Mouse (Mus musculus) C2C12 (cell line): ENCODE data around the gene Hoxa3. TPM values are rescaled to one million over a fixed set of nuclear protein-coding genes. Genes with fewer than 3 reads are reported as not detected.

Experiments
- H3K27me3 ChIP-seq: one replicate; pipeline ENCODE4 v1.6.1; 2011; ENCODE audit not compliant: control insufficient read depth, insufficient read depth, insufficient read length
- H3K36me3 ChIP-seq: one replicate; pipeline ENCODE4 v1.6.1; 2011; ENCODE audit not compliant: control insufficient read depth, insufficient read depth
- H3K4me3 ChIP-seq: one replicate; pipeline ENCODE4 v1.5.1; 2011; ENCODE audit warnings: mild to moderate bottlenecking, control low read depth; ENCODE audit not compliant: poor library complexity, insufficient read depth, severe bottlenecking
- H3K79me2 ChIP-seq: one replicate; pipeline ENCODE4 v1.6.1; 2011; ENCODE audit not compliant: control insufficient read depth, insufficient read depth
- H3K79me3 ChIP-seq: one replicate; pipeline ENCODE4 v1.6.1; 2011; ENCODE audit warnings: low read depth, control low read depth
- H3ac ChIP-seq: one replicate; pipeline ENCODE3; 2011; ENCODE audit warnings: low read depth; ENCODE audit not compliant: control insufficient read depth, insufficient read length
- CEBPB ChIP-seq: IDR thresholded peaks from one replicate; pipeline ENCODE4 v1.6.1; 2011; ENCODE audit warnings: low read depth, mild to moderate bottlenecking, control low read depth, moderate library complexity
- CTCF ChIP-seq: IDR thresholded peaks from one replicate; pipeline ENCODE4 v1.5.1; 2011; ENCODE audit not compliant: control insufficient read depth, insufficient read depth, insufficient read length
- FOSL1 ChIP-seq: IDR thresholded peaks from one replicate; pipeline ENCODE4 v1.8.0; 2011; ENCODE audit warnings: mild to moderate bottlenecking, low read length; ENCODE audit not compliant: poor library complexity, insufficient read depth, severe bottlenecking
- MAX ChIP-seq: IDR thresholded peaks from one replicate; pipeline ENCODE4 v1.6.1; 2011; ENCODE audit warnings: mild to moderate bottlenecking, control low read depth
- MYOD1 ChIP-seq: IDR thresholded peaks from one replicate; pipeline ENCODE4 v1.6.1; 2011; ENCODE audit warnings: low read depth; ENCODE audit not compliant: control insufficient read depth, insufficient read length
- MYOG ChIP-seq: IDR thresholded peaks from one replicate; pipeline ENCODE4 v1.6.1; 2011; ENCODE audit not compliant: control insufficient read depth, insufficient read length; ENCODE audit errors: extremely low read depth
- USF1 ChIP-seq: IDR thresholded peaks from one replicate; pipeline ENCODE4 v1.6.1; 2011; ENCODE audit warnings: low read depth, mild to moderate bottlenecking, control low read depth, moderate library complexity
- polyA plus RNA-seq: library from polyadenylated mRNA; unstranded; fragments of >200 nt; fragmentation: generic; extraction: Trizol; gene quantifications from one replicate; pipeline ENCODE4 v1.2.1, GENCODE M21; 2012; ENCODE audit warnings: missing spikeins

Gene Hoxa3
- polyA plus RNA-seq, 1 experiment: 0.67 TPM

GRCm38 (mm10) chr6:52177061-52177735 lies 35.9 kb downstream of the Hoxa3 start, which contains the start of gene 5730596B20Rik:
TSS of gene 5730596B20Rik (plus strand) at chr6:52177498.
- Histone ChIP-seq H3K4me3 (no peak within 1 kb of the TSS), H3K79me3 (no peaks in the 10 kb centered on the region), H3ac (no peak within 1 kb of the TSS), H3K79me2 (no peaks in the 10 kb centered on the region), H3K36me3 (no peaks in the 10 kb centered on the region), H3K27me3 (no peaks in the 10 kb centered on the region)
- no peak for TF ChIP-seq MYOG
- TF ChIP-seq FOSL1: no peak
- TF ChIP-seq MAX: no peak
- TF ChIP-seq CTCF: no peak
- TF ChIP-seq CEBPB: no peak
- TF ChIP-seq MYOD1: no peak
- no peak for TF ChIP-seq USF1

DNA sequence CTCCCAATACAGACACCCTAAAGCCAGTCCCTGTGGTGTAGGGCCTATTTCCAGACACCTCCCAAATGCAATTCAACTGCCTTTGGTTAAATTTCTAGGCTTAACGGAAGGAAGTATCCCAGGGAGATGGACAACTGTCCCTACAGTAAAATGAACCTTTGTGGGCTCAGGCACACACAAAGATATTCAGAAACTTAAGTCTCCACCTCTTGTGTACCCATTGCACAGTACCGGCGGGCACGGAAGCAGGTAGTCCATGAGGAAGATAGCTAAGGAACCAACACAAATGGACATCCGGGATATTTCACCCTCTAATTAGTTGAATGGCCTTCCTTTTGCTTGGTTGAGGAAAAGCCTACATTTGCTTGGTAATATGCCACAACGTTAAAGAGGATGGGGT lies 36.7 kb downstream of the Hoxa3 start:
- H3K79me2 ChIP-seq: no peaks in the 10 kb centered on the region
- no peaks in the 10 kb centered on the region for H3K79me3 ChIP-seq
- H3ac ChIP-seq: no peak overlapping the region
- H3K27me3 ChIP-seq: no peaks in the 10 kb centered on the region
- no peak overlapping the region for H3K4me3 ChIP-seq
- TF ChIP-seq MYOG: no peak
- TF ChIP-seq MYOD1: no peak
- no peak for TF ChIP-seq CTCF
- TF ChIP-seq MAX: no peak
- no peak for TF ChIP-seq USF1
- no peaks in the 10 kb centered on the region for H3K36me3 ChIP-seq

DNA sequence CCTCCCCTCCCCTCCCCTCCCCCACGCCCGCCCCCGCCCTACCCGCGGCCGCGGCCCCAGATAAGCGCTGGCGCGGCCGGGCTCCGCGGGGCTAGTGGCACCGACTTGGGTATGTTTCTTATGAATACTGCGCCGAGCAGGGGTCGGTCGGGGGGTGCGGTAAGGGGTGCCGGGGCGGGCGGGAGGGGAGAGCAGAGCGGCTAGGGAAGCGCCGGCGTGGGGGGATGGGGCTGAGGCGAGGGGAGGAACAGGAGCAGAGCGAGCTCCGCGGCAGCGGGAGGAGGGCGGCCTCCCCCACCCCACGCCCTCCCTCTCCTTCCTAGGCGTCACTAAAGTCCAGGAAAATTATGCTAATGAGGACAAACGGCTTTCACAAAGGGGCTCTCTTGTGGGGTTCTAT lies 37.3 kb downstream of the Hoxa3 start:
- no peaks in the 10 kb centered on the region for H3K27me3 ChIP-seq

GRCm38 (mm10) chr6:52174968-52175751 lies 38.0 kb downstream of the Hoxa3 start:
- Histone ChIP-seq H3K27me3 (no peaks in the 10 kb centered on the region), H3K36me3 (no peaks in the 10 kb centered on the region), H3K79me3 (no peaks in the 10 kb centered on the region), H3K4me3 (no peak overlapping the region), H3K79me2 (no peaks in the 10 kb centered on the region), H3ac (no peak overlapping the region)
- TF ChIP-seq CEBPB (no peak), MAX (no peak), USF1 (no peak), MYOD1 (no peak), MYOG (no peak), FOSL1 (no peak), CTCF (no peak)

More for the DNA sequence above, 37.3 kb downstream of the Hoxa3 start:
- no peaks in the 10 kb centered on the region for H3K79me3 ChIP-seq
- TF ChIP-seq MAX: no peak
- TF ChIP-seq MYOG: no peak
- no peak for TF ChIP-seq FOSL1
- TF ChIP-seq CTCF: no peak
- TF ChIP-seq CEBPB: no peak
- no peak for TF ChIP-seq USF1
- TF ChIP-seq MYOD1: no peak
- no peaks in the 10 kb centered on the region for H3K36me3 ChIP-seq
- no peak overlapping the region for H3ac ChIP-seq
- H3K79me2 ChIP-seq: no peaks in the 10 kb centered on the region
- H3K4me3 ChIP-seq: no peak overlapping the region

DNA sequence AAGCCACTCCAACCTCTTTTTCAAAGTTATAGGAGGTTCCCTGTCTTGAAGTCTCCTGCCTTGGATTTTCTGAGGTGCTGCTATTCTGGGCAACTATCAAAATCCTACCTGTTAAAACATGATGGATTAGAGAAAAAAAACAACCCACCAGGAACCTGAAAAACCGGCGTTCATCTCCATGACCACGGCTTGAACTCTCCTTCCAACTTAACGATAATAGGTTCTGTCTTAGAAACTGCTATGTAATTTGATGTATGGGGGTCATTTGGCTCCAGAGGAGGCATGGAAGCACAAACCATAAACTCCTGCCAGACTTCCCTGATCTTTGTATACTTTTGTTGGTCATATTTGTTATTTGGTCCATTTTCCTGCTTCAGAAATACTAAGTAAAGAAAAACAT lies 39.5 kb downstream of the Hoxa3 start:
- Histone ChIP-seq H3K27me3 (no peaks in the 10 kb centered on the region), H3K4me3 (no peak overlapping the region), H3ac (no peak overlapping the region), H3K79me2 (no peaks in the 10 kb centered on the region), H3K36me3 (no peaks in the 10 kb centered on the region), H3K79me3 (no peaks in the 10 kb centered on the region)
- TF ChIP-seq CEBPB (no peak), MYOG (no peak), CTCF (no peak)
